Mouse (Mus musculus): ENCODE measurements at regions not wholly inside any gene's neighbourhood (a gene's known extent, or its start where the extent isn't known, plus 50 kb on each side); places are given as distances from the start of the nearest gene placed in this dataset.

DNA sequence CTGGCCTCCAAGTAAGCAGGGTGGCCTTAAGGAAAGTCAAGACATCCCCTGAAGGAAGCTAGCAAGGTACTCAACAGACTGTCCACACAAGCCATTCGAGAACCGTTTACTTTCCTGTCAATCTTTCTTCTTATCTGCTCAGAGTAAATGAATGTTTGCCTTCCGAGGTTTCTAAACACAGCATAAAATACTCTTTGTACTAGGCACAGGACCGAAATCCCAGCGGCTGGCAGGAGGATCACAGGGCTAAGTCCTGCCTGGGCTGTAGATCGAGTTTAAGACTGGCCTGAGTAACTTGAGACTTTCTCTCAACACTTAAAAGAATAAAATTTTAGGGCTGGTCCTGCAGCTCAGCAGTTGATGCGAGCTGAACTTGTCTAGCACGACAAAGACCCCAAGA lies 175.9 kb downstream of the Bcl2l11 start:
- DNase-seq (ENCODE audit: low spot score) = no peak

DNA sequence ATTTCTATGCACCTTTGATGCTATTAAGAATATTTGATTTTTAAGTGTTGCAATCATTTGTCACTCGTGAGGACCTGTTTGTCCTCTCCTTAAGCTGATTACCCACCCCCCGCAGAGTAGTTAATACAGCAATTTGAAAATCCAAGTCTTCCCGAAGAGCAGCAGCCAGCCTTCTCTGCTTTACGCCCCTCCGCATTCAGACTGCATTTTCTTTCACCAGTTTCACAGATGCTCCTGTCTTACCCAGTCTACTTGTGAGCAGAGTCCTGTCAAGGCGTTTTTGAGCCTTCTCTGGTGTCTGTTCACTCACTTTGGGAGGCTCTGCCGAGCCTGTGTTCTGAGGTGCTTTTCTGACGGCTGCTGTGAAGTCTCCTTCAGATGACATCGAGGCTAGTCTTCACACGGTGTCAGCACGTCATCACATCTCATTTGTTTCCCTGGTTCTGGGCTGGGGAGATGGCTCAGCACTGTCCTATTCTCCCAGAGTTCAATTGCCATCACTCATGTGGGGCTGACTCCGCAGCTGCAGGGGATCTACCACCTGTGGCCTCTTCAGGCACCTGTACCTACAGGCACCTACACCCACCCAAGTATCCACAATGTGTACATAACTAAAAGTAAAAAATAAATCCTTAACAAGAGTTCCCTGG lies 178.3 kb downstream of the Bcl2l11 start:
- DNase-seq (ENCODE audit: low spot score) = no peak

DNA sequence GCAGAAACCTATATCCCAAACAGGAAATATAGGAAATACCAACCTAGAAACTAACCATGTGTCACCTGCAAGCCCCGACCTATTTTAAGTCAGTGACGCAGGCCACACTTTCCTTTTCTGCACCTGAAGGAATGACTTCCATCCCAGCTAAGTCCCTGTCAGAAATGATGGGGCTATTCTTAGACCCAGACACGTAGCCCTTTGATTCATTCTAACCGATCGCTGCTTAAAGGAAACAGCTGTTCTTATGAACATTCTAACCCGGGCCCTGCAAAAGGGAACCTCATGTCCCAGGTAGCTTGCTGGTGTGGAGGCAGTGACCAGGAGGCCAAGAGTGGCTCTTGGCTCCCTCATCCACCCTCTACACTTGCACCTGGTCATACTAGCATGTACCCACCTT lies 180.9 kb downstream of the Bcl2l11 start:
- DNase-seq (ENCODE audit: low spot score) = no peak

DNA sequence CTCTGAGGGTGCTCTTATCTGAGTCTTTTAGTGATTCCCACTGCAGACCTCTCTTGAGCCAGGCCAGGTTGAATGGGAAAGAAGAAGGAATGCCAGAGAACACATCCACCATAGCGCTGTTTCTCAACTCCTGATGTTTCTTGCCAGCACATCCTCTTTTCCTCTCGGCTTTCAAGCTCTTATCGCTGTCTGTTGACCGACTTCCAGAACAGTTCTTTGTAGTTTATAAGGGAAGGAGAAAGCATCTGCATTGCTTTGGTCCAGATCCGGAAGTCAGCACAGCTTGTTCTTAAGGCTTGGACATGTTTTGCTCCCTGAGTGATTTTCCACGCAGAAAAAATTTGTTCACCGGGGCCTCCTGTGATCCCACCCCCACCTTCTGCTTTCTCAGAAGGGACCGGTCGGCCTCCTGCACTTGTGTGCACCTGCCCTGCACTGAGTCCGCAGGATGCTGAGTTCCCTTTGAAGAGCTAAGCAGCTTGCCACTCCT lies 183.7 kb downstream of the Bcl2l11 start:
- DNase-seq (ENCODE audit: low spot score) = no peak

DNA sequence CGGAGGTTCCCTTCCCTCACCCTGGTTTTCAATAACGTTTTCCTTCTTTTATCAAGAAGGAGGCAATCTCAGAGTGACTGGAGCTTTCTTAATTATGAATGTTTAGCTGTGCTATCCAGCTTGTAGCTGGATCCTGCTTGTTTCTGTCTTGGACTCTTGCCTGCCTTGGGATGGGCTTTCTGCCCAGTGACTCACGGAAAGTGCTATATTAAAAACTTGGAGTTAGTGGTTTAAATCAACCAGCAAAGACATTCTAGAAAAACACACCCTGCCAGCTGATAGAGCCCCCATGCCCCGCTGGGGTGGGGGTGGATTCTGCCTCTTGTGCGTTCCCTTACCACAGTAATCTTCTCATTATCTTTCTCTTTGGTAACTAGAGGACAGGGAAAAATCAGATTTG lies 184.2 kb downstream of the Bcl2l11 start:
- peak; percentile 71 for DNase-seq (ENCODE audit: low spot score)

DNA sequence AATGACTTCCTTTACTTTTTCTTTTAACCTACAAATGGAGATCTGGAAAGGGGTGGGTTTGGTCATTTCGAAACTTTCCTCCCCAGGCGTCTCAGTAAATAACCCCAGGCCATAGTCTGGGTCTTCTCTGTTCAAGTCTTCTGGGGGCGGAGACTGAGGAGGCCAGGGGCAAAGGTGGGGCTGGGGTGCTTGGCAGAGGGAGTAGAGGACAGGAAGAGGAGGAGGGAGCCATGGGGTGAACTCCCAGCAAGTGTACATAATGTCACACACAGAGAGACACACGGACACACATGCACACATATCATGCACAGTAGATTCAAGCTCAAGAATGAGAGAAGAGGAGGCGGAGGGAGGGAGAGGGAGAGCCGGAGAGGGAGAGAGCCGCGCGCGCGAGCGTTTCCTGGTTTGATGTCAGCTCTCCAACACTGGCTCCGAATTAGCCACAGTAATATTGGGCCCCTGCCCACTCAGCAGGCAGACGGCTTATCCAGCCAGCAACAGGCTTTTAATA lies 186.3 kb downstream of the Bcl2l11 start:
- peak; percentile 54 for DNase-seq (ENCODE audit: low spot score)

DNA sequence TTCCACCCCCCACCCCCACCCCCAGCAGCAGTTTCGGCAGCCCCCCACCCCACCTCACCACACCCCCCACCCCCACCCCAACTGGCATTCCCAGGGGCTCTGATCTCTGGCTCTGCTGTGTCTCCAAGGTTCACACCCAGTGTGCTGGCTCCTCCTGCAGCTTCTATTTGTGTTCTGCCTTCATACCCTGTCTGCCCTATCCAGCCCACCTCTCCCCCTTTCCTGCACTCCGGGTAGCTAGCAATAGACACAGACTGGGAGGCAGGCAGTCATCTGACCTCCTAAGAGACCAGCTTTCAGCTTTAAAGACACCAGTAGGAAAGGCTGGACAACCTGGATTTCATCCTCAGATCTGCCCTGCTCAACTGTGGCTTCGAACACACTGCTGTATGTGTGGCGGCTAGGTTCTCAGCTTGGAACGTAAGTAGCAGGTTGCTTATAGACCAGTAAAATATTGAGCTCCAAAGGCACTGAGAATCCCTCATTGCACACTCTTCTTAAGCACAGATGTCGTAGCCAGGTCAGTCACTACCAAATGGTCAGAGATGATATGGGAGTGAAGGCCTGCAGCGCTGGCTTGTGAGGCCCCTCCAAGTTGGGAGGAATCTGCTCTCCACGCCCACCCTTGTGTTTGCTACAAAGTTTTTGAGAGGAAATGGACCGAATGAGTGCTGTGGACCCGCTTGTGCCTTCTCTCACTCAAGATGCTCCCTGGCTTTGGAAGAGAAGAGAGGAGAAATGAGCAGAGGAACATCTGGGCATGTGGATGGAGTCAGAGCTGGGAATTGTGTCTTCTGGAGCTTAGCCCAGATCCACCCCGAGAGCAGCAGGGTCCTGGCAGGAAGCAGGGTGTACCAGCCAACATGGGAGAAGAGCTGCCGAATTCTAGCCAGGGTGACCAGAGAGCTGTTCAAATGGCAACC lies 187.1 kb downstream of the Bcl2l11 start:
- DNase-seq (ENCODE audit: low spot score) = no peak

DNA sequence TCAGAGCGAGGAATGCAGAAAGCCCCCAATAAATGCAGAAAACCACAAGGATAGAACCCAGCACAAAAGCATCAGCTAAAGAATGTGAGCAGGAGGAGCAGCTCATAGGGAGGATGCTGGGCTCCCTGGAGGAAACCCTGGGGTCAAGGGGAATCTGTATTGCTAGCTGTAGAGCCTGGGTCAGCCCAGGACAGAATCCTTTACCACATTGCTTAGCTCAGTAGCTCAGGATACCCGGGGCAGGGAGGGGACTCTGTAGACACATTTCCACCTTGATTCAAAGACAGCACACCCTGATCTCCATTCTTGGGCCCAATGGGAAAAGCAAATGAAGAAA lies 187.7 kb downstream of the Bcl2l11 start:
- no peak for DNase-seq (ENCODE audit: low spot score)

DNA sequence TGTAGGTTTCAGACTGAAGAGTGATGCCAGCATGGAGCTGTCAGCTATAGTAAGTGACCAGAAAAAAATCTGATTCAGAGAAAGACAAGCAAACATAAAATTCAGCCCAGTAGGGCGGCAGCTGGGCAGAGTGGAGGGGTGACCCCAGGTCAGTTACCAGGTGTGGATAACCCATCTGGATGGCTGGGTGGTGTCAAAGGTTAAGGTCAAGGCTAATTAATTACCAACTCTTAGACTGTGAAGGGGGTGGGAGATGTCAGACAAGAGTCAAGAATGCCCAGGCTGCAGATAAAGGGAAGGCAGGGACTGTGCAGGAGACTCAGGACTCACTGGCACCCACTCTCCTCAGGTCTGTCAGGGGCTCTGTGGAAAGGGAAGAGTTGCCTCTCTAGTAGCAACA lies 188.1 kb downstream of the Bcl2l11 start:
- DNase-seq (ENCODE audit: low spot score) = no peak

DNA sequence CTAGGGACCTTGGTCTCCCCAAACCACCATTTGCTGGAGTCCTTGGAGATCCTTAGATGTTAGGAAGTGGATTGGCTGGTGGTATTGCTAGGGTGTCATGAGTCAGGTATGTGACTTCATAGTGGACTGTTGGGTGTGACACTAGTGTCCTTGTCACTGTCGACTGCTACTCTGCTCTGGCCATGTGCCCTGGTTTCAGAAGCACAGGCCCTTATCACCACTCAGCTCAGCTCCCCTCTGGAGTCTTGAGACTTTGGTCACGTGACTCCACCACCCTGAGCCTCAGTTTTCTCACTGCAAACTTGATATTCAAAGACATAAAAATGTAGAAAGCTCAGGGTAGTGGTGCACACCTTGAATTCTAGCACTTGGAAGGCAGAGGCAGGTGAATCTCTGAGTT lies 190.7 kb downstream of the Bcl2l11 start:
- no peak for DNase-seq (ENCODE audit: low spot score)

DNA sequence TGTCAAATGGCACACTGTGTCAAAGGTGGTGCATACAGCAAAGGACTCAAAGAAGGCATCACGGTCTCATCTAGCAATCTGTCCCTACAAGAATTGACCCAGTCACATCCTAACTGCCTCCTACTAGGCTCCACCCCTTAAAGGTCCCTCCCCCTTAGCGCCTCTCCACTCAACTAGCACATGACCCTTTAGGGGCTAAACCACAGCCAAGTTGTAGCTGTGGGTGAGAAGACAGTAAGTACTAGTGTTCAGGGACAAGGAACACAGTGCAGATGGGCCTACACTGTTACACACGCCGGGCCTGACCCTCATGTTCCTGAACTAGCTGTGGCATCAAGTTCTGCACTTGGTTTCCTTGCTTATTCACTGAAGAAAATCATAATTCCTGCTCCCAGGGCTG lies 192.4 kb downstream of the Bcl2l11 start:
- no peak for DNase-seq (ENCODE audit: low spot score)

DNA sequence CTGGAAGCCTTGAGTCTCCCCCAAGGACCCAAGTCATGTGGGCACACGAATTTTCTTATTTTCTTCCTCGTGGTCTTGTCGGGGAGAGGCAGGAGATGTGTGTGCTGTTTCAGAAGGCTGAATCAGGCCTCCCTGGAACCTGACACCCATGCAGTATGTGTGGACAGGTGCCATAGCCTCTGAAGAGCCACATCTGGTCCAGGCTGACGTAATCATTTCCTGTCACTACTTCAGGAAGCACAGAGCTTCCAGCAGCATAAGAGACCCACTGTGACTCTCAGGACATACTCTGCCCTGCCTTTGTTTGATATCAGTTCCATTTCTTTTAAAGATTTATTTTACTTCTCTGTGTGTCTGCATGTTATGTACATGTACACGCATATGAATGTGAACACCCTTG lies 193.1 kb downstream of the Bcl2l11 start:
- no peak for DNase-seq (ENCODE audit: low spot score)

DNA sequence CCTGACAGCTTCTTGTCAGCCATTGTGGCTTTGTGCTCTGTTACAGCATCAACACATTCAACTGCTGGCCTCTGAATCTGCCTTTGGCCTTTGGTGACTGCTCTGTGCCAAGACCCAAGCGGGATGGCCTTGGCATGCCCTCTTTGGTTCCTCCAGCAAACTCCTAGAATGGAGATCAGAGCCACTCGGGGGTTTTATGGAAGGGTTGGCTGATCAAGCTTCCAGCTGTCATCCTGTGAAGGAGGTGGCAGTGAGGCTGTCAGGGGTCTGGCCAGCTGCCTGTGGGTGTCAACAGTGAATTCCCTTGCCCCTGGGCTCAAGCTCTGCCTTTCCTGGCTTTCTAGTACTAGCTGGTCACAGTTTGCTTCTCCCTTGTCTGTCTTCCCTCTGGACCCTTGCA lies 195.6 kb downstream of the Bcl2l11 start:
- DNase-seq (ENCODE audit: low spot score) = no peak

DNA sequence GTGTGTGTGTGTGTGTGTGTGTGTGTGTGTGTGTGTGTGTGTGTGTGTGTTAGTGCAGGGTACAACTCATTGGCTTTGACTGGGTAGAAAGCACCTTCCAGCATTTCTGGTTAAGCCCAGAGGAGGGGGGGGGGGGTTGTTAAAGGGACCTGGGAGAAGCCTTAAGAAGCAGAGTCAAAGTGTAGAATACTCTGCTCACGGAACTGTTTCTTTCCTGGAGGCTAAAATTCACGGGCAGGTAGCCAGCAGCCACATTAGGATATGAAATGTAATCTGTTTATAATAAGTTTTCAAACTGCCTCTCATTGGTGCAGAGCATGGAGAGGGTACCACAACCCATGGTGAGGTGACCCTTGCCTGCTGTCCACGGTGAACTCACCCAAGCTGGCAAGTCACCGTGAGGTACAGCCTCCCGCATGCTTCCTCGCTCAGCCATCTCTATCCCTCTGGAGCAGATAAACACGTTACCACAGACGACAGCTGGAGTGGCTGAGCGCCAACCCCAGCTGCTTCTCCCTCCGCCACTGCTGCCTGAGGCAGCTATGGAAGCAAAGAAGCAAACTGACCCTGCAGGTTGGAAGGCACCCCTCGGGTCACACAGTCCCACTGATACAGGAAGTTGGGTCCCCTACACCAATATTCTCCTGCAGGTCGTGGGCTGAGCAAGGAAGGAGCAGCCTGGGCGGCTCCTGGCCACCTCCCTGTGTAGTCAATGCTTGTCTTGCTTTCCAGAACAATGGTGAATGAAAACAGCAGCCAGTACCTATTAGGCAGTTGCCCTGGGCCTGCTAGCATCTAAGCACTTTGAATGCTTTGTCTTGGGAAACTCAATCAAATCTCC lies 198.6 kb downstream of the Bcl2l11 start:
- peak; percentile 65 for DNase-seq (ENCODE audit: low spot score)

DNA sequence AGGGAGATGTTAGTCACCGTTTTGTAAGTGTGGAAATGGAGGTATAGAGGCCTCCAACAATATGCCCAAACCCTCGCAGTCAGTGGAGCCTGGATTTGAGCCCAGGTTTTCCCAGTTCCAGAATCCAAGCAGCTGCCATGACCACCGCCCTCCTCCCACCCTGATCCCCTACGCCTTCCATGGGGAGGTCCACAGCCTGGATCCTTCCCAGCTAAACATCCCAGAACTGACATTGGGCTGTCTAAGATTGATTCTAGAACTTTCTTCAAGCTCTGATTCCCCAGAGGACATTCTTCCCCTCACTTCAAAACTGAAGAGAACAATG lies 199.2 kb downstream of the Bcl2l11 start:
- no peak for DNase-seq (ENCODE audit: low spot score)

DNA sequence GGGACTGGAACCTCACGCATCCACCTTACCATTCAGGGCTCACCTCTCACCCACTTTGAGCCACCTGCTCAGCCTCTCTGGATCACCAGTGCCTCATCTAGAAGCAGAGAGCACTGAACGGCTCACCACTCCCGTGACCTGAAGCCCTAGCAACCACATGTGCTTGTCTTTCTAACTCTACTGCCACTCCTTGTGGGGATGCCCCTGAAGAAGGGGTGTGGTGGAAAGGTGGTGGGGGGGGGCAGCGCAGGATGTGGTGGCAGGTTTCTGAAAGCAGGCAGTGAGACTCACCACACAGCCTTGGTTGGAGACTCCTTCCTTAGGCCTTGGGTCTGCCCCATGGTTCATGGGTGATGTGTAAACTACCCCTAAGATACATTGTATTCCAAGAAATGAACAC lies 199.6 kb downstream of the Bcl2l11 start:
- no peak for DNase-seq (ENCODE audit: low spot score)

DNA sequence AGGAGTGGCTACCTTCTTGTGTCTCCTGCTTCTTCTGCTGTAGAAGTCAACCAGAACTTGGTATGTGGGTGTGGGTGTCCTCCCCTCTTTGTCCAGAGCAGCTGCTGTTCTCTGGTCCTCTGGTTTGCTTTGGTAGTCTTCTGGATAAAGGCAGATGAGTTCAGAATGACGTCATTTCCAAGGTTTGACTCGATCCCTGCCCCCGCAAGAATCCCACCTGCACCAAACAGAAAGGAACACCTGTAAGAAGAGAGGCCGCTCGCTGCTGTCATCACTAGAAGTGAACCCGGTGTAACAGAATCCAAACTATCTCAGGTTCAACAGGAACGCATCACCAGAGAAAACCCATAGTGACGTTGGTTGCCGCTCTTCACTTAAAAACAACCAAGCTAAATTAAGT lies 205.0 kb downstream of the Bcl2l11 start:
- DNase-seq (ENCODE audit: low spot score) = no peak

DNA sequence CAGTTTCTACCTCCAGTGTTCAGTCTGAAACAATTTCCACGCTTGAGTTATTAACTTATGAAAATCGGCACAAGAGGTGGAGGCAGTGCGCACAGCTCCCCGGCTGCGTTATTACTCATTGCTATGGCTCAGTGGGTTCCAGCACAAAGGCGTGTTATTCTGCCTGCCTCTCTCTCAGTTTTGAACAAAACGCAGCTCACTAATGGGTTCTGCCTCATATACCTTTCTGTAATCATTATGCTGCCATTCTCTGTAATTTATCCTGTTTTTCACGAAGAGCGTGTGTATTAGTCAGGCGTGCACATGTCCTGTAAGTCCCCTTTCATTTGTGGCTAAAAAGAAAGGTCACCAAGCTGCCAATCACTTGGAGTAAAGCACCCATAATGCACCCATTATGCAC lies 205.4 kb downstream of the Bcl2l11 start:
- no peak for DNase-seq (ENCODE audit: low spot score)

DNA sequence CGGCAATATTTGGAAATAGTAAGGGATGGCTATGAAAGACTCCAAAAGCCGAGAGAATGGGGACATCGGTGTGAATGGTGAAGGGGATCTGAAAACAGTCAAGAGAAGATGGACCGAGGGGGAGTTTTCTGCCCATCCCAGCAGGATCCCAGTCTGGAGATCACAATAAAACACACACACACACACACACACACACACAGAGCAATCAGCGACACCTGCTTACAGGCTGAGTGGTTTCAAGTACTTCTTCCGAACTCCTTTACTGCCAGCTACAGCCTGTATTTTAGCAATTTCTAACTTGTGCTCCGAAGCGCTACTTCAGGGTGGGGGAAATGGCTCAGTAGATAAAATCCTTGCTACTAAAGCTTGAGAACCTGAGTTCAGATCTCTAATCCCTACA lies 205.8 kb downstream of the Bcl2l11 start:
- DNase-seq (ENCODE audit: low spot score) = no peak

DNA sequence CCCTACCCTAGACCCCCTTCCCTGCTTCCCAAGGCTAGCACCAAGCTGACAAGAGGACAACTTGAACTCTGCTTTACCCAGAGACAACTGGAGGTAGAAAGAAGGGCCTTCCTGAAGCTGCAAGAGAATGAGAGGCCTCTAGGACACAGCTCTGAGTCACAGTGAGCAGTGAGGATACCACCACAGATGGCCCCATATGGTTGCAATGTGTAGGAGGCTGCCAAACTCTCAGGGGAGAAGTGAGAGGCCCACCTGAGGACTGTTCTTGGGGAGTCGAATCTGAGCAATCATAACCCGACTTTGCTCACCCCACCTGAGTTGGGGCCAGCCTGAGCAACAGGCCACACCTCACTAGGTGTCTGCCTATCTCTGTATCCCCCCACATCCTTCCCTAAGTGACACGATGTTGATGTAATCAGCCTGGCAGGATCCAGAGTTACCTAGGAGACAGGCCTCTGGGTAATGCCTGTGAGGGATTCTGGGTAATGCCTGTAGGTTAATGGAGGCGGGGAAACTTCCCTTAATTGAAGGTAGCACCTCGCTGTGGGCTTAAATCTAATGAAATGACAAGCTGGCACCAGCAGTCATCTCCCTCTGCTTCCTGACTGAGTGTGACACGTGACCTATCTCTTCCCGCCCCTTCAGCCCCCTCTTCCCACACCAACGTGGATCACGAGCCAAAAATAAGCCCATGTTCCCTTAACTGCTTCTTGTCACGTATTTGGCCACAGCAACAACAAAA lies 207.7 kb downstream of the Bcl2l11 start:
- no peak for DNase-seq (ENCODE audit: low spot score)

DNA sequence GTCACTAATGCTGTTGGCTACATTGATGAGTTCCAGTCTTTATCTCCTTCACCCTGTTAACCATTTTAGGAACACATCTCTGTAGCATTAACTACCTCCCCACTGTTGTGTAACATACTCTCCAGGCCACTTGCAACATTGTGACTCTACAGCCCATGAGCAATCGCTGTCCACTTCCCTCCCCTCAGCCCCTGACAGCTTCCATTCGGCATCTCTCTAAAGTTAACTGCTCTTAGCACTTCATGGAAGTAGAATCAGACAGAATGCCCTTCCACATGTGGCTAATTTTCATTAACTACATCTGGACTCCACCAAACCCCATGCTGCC lies 208.3 kb downstream of the Bcl2l11 start:
- DNase-seq (ENCODE audit: low spot score) = no peak
